Mouse (Mus musculus): Measurements from ENCODE around the gene Tunar. TPM values are rescaled to one million over a fixed set of nuclear protein-coding genes. Genes with fewer than 3 reads are reported as not detected.

The Tunar gene
- total RNA-seq (2014; rRNA removed; ENCODE audit: low replicate concordance) = not detected in 2 replicates
- polyA plus RNA-seq (2015; fragmentation: Nextera tagmentation; extraction: Ambion mirVana) = not detected in 2 replicates

DNA sequence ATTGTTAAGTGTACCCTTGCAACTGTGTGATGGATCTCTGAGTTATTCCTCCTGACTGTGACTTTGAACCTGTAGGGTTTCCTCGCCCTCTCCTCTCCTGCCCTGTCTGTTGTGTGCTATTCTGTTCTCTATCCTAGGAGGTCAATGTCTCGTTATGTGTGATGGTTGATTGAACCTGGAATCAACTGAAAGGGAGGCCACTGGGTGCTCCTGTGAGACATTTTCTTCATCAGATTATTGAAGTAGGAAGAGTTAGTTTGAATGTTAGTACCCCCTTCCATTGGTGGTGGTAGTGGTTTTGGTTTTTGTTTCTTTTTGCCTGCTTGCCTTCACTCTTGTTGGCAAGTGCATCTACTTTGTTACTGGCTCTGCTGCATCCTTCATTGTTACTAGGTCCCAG is at the start of gene Tunar:
TSS of gene Tunar (plus strand) at position 301 of the 400 bp plus-strand sequence.
- no peak within 1 kb of the TSS for H3K4me2 ChIP-seq (ENCODE audit: low read depth, low read length)
- H3K9ac ChIP-seq (replicated peaks; ENCODE audit: low read depth, low read length) = no peak within 1 kb of the TSS
- no peak within 1 kb of the TSS for H3K27ac ChIP-seq (ENCODE audit: low read depth)
- H3K4me1 ChIP-seq (ENCODE audit: control insufficient read depth, insufficient read depth) = no peaks in the 10 kb centered on the region
- no peak for DNase-seq (ENCODE audit: low spot score)
- no peak for ATAC-seq (ENCODE audit: insufficient read depth, low read depth)
- WGBS = 78% methylated on average over 2 of the region's 2 CpGs
- no peaks in the 10 kb centered on the region for H3K9me3 ChIP-seq (replicated peaks; ENCODE audit: control insufficient read depth, low read length)
- no peaks in the 10 kb centered on the region for H3K36me3 ChIP-seq (replicated peaks; ENCODE audit: control insufficient read depth, insufficient read depth, low read length)
- TF ChIP-seq CTCF (IDR thresholded peaks at IDR 0.05; ENCODE audit: low read depth) = no peak
- TF ChIP-seq EP300 (IDR thresholded peaks at IDR 0.05; ENCODE audit: low read depth) = no peak
- no peak within 1 kb of the TSS for H3K4me3 ChIP-seq (ENCODE audit: low read depth, low read length)
- peaks cover 51% of the 10 kb centered on the region for H3K27me3 ChIP-seq (ENCODE audit: control insufficient read depth, insufficient read depth, low read length)

DNA sequence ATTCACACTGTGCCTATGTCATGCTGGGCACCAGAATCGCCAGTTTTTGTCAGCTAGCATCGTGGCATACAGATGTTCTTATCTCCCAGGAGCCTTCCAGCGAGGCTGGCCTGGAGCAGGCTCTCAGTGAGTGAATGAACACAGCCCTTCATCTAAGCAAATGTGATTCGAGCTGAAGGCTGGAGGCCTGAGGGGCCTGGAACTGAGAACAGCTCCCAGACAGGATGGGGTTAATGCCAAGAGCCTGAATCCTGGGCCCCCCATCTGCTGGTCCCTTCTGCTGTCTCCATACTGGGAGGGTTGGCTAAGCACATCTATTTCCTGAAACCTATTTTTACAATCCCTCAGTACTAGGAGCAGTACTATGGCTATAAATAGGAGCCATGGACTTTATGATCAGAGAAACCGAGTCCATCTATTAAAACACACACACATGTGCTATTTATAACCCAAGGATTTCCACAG is 21.1 kb upstream of the Tunar start:
- Histone ChIP-seq H3K9ac (replicated peaks; ENCODE audit: low read depth, low read length) (no peak overlapping the region), H3K4me3 (ENCODE audit: low read depth, low read length) (no peak overlapping the region), H3K4me1 (ENCODE audit: control insufficient read depth, insufficient read depth) (no peaks in the 10 kb centered on the region), H3K27ac (ENCODE audit: low read depth) (no peak overlapping the region), H3K27me3 (ENCODE audit: control insufficient read depth, insufficient read depth, low read length) (no peaks in the 10 kb centered on the region), H3K4me2 (ENCODE audit: low read depth, low read length) (no peak overlapping the region), H3K9me3 (replicated peaks; ENCODE audit: control insufficient read depth, low read length) (no peaks in the 10 kb centered on the region), H3K36me3 (replicated peaks; ENCODE audit: control insufficient read depth, insufficient read depth, low read length) (no peaks in the 10 kb centered on the region)
- DNase-seq (ENCODE audit: low spot score) (no peak), ATAC-seq (ENCODE audit: insufficient read depth, low read depth) (no peak)
- 43% methylated on average over 5 of the region's 5 CpGs for WGBS
- TF ChIP-seq CTCF (IDR thresholded peaks at IDR 0.05; ENCODE audit: low read depth) = no peak

- Histone ChIP-seq H3K4me3 (ENCODE audit: low read depth, low read length) (no peak overlapping the region), H3K4me2 (ENCODE audit: low read depth, low read length) (no peak overlapping the region), H3K27ac (ENCODE audit: low read depth) (no peak overlapping the region), H3K36me3 (replicated peaks; ENCODE audit: control insufficient read depth, insufficient read depth, low read length) (no peaks in the 10 kb centered on the region), H3K4me1 (ENCODE audit: control insufficient read depth, insufficient read depth) (no peaks in the 10 kb centered on the region), H3K9ac (replicated peaks; ENCODE audit: low read depth, low read length) (no peak overlapping the region), H3K27me3 (ENCODE audit: control insufficient read depth, insufficient read depth, low read length) (no peaks in the 10 kb centered on the region), H3K9me3 (replicated peaks; ENCODE audit: control insufficient read depth, low read length) (no peaks in the 10 kb centered on the region)
- 83% methylated on average over 1 of the region's 1 CpGs for WGBS
- ATAC-seq (ENCODE audit: insufficient read depth, low read depth) (no peak), DNase-seq (ENCODE audit: low spot score) (no peak)
- TF ChIP-seq EP300 (IDR thresholded peaks at IDR 0.05; ENCODE audit: low read depth) (no peak), CTCF (IDR thresholded peaks at IDR 0.05; ENCODE audit: low read depth) (no peak)
These were observed 19.3 kb upstream of the Tunar start for GRCm38 (mm10) chr12:105314328-105314727.

DNA sequence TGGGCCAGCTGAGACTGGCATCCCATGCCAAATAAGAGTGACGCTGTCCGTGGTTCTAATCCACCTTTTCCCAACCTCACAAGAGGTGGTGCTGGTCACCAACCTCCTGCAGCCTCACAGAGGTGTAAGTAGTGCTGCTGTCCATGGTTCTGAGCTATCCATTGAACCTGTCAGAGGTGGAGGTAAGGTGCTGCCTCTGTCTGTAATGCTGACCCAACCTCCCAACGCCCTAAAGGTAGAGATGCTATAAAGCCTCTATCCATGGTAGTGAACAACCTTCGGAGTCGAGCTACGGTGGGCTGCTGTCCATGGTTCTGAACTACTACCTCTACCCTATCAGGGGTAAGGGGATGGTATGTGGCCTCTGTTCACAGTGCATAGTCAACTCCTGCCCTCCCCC is 11.5 kb upstream of the Tunar start:
- H3K36me3 ChIP-seq (replicated peaks; ENCODE audit: control insufficient read depth, insufficient read depth, low read length) = no peaks in the 10 kb centered on the region
- H3K27me3 ChIP-seq (ENCODE audit: control insufficient read depth, insufficient read depth, low read length) = no peaks in the 10 kb centered on the region
- no peaks in the 10 kb centered on the region for H3K9me3 ChIP-seq (replicated peaks; ENCODE audit: control insufficient read depth, low read length)
- H3K4me2 ChIP-seq (ENCODE audit: low read depth, low read length) = no peak overlapping the region
- no peak overlapping the region for H3K4me3 ChIP-seq (ENCODE audit: low read depth, low read length)
- DNase-seq (ENCODE audit: low spot score) (peak; percentile 50), ATAC-seq (ENCODE audit: insufficient read depth, low read depth) (peak; percentile 41; the same call in 1 of the 2 replicates)
- no peak overlapping the region for H3K27ac ChIP-seq (ENCODE audit: low read depth)
- TF ChIP-seq EP300 (IDR thresholded peaks at IDR 0.05; ENCODE audit: low read depth) = no peak
- TF ChIP-seq CTCF (IDR thresholded peaks at IDR 0.05; ENCODE audit: low read depth) = no peak
- 16% methylated on average over 6 of the region's 6 CpGs for WGBS
- no peaks in the 10 kb centered on the region for H3K4me1 ChIP-seq (ENCODE audit: control insufficient read depth, insufficient read depth)
- H3K9ac ChIP-seq (replicated peaks; ENCODE audit: low read depth, low read length) = no peak overlapping the region

DNA sequence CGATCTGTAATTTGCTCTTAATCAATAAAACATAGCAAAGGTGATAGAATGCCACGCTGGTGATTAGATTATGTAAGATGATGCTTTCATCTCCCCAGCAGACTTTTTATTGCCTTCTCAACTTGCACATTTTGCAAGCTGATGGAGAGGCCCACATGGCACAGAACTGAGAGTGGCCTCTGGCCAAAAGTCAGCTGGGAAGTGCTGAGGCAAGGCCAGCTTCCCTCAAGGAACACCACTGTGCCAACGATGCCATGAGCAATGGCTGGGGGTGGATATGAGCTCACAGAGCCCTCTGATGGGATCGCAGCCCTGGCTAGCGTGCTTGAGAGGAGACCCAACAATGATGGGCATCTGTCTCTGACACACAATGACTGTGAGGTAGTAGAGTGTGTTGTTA is 6.6 kb upstream of the Tunar start:
- Histone ChIP-seq H3K36me3 (replicated peaks; ENCODE audit: control insufficient read depth, insufficient read depth, low read length) (no peaks in the 10 kb centered on the region), H3K27me3 (ENCODE audit: control insufficient read depth, insufficient read depth, low read length) (0 out of 2 replicates have a peak, but pooled peaks cover 6% of the 10 kb centered on the region), H3K4me3 (ENCODE audit: low read depth, low read length) (no peak overlapping the region), H3K9ac (replicated peaks; ENCODE audit: low read depth, low read length) (no peak overlapping the region), H3K9me3 (replicated peaks; ENCODE audit: control insufficient read depth, low read length) (no peaks in the 10 kb centered on the region), H3K4me2 (ENCODE audit: low read depth, low read length) (no peak overlapping the region), H3K4me1 (ENCODE audit: control insufficient read depth, insufficient read depth) (no peaks in the 10 kb centered on the region), H3K27ac (ENCODE audit: low read depth) (no peak overlapping the region)
- DNase-seq (ENCODE audit: low spot score) (no peak), ATAC-seq (ENCODE audit: insufficient read depth, low read depth) (no peak)
- TF ChIP-seq CTCF (IDR thresholded peaks at IDR 0.05; ENCODE audit: low read depth) = no peak
- TF ChIP-seq EP300 (IDR thresholded peaks at IDR 0.05; ENCODE audit: low read depth) = no peak
- 65% methylated on average over 5 of the region's 5 CpGs for WGBS

GRCm38 (mm10) chr12:105328396-105328795 is 5.3 kb upstream of the Tunar start:
- Histone ChIP-seq H3K36me3 (replicated peaks; ENCODE audit: control insufficient read depth, insufficient read depth, low read length) (no peaks in the 10 kb centered on the region), H3K4me2 (ENCODE audit: low read depth, low read length) (no peak overlapping the region), H3K9ac (replicated peaks; ENCODE audit: low read depth, low read length) (no peak overlapping the region), H3K9me3 (replicated peaks; ENCODE audit: control insufficient read depth, low read length) (no peaks in the 10 kb centered on the region), H3K4me3 (ENCODE audit: low read depth, low read length) (no peak overlapping the region), H3K27ac (ENCODE audit: low read depth) (no peak overlapping the region), H3K27me3 (ENCODE audit: control insufficient read depth, insufficient read depth, low read length) (peaks cover 10% of the 10 kb centered on the region; the same call in 1 of the 2 replicates), H3K4me1 (ENCODE audit: control insufficient read depth, insufficient read depth) (no peaks in the 10 kb centered on the region)
- no peak for TF ChIP-seq EP300 (IDR thresholded peaks at IDR 0.05; ENCODE audit: low read depth)
- WGBS = 50% methylated on average over 11 of the region's 11 CpGs
- ATAC-seq (ENCODE audit: insufficient read depth, low read depth) (no peak), DNase-seq (ENCODE audit: low spot score) (no peak)
